Mouse (Mus musculus): ENCODE data around the gene Nr4a1.

Gene Nr4a1

GRCm38 (mm10) chr15:101233641-101234275 is 20.3 kb upstream of the Nr4a1 start:
- no peak for DNase-seq

GRCm38 (mm10) chr15:101234611-101235341 is 19.3 kb upstream of the Nr4a1 start:
- peak in 1 of 2 experiments; percentile 47 for DNase-seq

DNA sequence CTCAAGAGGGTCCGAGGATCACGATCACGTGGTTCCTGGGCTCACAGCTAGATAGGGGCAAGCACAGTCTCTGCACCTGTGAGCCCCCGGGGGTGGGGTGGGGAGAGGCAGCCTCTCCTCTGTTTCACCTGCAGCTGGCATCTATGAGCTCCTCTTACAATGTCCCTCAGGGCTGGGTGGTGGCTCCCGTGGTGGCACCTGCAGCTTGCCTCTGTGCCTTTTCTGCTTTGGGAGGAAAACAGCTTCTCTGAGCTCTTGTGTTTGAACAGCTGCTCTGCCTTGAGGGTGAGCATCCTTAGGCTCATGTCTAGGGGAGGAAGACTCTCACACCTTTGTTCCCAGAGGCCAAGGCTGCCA is 18.7 kb upstream of the Nr4a1 start:
- DNase-seq: no peak

DNA sequence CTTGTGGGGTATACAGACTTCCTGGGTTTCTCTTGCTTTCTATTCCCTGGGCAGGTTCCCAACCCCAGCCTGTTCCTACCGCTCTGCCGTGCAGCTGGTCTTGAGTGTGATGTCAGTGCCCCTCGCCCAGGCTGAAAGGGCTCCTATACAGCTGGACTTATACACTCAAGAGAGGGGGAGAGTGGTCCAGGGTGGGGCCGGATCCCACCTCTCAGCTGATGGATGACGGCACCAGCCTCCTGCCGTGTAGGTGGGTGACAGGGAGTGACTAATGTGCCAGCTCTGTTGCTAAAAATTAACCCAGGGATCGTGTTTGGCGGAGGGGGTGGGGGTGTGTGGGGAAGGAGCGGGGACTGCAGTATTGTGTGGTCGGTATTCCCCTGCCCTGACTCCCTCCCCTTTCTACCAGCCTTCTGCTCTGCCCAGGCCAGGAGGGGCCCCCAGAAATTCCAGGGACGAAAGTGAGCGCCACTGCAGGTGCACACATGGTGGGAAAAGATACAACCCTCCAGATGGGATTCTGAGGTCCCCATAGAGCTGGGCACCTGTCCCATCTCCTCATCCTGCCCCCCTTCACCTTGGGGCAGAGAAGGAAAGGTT is 18.2 kb upstream of the Nr4a1 start:
- DNase-seq: no peak

GRCm38 (mm10) chr15:101236878-101237277 is 17.2 kb upstream of the Nr4a1 start:
- peak; percentile 81 to 85 for DNase-seq

DNA sequence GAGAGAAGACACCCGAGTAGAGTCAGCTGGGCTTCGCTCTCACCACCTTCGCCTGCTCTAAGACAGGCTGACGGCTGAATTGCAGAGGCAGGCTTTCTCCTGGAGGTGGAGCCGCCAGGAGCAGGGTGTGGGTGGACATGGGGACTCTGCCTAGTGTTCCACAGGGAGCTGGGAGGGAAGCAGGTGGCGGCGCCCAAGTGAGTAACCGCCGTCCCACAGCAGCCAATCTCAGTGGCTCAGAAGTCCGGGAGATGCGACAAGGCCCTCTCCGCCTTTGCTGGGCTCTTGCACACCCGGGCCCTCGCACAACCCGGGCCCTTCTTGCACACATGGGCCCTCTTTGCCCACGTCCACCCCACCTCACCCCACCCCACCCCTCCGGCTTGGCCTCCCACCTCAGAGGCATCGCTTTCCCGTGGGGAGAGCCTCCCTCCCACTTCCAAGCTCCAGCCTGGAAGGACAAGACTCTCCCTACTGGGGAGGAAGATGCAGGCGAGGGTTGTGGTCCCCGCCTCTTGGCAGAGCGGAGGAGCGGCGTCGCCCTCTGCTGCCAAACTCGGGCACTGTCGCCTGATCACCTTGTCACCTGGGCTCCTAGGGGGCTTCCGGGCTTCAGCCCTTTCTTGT is 15.1 kb upstream of the Nr4a1 start:
- DNase-seq: peak; percentile 82 to 84

DNA sequence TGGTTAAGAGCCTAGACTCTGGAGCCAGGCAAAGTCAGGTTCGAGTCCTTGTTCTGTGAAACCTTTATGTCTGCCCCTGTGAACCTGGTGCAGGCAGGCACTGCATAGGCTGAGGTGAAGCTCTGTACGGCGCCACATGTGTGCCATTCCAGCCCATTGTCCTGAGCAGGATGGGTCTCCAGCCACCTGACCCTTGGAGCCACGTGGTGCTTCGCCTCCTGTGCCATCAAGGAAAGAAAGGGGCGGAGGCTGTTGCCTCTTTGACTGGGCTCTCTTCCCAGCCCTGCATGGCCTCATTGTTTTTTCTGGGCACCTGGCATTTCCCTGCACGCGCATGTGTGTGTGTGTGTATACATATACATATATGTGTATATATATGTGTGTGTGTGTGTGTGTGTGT is 14.2 kb upstream of the Nr4a1 start:
- no peak for DNase-seq

- peak; percentile 90 to 91 for DNase-seq
Observed at GRCm38 (mm10) chr15:101240799-101241204, 13.3 kb upstream of the Nr4a1 start.

GRCm38 (mm10) chr15:101241236-101241635 is 12.8 kb upstream of the Nr4a1 start:
- DNase-seq: no peak

DNA sequence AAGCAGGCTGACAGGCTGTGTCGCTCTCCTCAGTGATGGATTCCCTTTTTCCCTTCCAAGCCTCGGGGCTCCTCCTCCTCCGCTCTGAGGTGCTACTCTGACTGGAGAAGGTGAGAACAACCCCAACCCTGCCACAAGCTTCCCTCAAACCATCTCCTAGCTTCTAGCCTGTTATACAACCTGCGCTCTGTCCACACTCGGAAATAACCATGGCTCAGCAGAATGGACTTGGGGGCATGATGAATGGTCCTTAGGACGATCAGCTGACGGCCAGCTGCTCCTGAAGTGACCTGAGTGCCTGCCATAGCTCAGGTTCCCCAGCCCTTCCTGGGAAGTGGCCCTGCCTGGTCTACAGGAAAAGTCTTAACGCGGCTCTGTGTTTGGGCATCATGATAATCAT is 12.2 kb upstream of the Nr4a1 start:
- no peak for DNase-seq

- peak; percentile 84 to 85 for DNase-seq
Observed at GRCm38 (mm10) chr15:101242645-101243044, 11.4 kb upstream of the Nr4a1 start.

- DNase-seq: no peak
Observed at GRCm38 (mm10) chr15:101244012-101244411, 10.1 kb upstream of the Nr4a1 start.

DNA sequence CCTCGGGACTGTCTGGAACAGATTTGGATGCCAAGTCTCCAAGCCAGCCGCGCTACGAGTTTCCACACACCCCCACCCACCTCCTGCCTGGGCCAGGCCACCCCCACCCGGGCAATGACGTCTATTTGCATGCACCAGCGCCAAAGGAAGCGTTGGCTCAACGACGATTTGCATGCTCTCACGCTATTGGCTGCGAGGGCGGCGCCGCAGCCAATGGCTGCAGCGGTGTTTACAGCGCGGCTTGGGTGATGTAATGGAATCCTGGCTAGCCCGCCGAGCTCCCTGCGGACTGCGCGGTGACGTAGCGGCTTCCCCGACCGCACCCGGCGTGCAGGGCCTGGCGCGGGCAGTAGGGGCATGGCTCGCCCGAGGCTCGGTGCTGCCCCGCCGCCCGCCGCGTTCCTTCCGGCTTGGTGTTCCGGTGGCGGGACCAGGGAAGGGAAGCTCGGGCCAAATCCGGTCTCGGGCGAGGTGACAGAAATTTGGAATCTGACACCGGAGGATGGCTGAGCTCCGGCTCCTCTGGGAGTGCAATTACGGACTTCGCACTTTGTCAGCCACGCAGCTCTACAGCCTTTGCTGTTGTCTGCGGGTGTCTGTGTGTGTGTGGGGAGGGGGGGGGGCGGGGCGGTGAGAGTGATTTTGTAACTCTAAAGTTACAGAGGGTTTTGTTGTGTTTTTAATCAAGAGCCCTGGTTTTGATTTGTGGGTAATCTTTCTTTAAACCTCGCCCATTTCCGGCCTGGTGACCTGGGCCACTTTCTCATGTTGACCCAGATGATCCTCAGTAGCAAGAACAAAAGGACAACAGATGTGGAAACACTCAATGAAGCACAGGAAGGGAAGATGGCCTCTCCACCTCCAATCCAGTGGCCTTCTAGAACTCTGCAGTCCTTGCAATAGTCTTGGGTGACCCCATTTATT is 7.6 kb upstream of the Nr4a1 start:
- DNase-seq: peak; percentile 96 to 97

GRCm38 (mm10) chr15:101247155-101247498 is 6.9 kb upstream of the Nr4a1 start:
- no peak for DNase-seq

GRCm38 (mm10) chr15:101248029-101248710 is 5.9 kb upstream of the Nr4a1 start:
- DNase-seq: no peak

DNA sequence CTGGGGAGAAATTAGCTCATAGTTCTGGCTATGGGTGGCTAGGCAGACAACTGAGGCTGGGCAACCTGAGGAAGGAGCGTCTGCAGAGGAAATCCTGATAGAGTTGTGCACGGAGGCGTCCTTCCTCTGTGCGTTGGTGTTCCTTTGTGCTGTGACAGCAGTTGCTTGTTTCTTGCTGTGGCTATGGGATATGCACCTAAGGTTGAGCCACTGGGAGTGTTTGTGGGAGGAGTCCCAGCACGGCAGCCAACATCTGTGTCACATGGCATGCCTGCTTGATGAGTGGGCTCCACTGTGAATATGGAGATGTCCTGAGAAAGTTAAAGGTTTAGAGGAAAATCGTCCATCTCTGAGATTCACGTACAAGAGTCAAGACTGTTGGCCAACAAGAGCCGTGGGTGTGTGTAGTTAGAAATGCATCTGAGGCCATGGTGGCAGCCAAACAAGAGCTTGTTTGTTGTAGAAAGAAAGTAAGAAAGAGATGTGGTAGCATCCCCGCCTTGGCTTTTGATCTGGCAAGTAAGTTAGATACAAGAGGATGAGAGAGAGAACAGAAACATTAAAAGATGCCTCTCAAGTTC is 3.8 kb upstream of the Nr4a1 start:
- DNase-seq: no peak

- DNase-seq: no peak
Observed at GRCm38 (mm10) chr15:101251930-101252329, 2.1 kb upstream of the Nr4a1 start.

DNA sequence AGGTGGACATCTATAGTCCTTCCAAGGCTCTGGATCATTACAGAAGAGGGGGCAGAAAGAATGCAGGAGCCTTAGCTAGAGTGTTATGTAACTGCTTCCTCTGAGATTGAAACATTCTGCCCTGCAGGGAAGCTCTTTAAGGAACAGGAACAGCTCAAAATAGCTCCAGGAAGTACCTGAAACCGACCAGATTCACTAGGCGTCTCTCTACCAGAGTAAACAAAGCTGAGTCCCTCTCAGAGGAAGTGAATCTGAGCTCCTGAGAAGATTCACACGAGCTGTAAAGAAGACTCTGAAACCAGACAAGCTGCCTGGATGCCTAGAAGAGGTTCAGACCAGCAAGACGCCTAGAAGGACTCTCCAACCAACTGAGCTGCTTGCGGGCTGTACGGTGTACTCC is 1.5 kb upstream of the Nr4a1 start:
- no peak for DNase-seq

DNA sequence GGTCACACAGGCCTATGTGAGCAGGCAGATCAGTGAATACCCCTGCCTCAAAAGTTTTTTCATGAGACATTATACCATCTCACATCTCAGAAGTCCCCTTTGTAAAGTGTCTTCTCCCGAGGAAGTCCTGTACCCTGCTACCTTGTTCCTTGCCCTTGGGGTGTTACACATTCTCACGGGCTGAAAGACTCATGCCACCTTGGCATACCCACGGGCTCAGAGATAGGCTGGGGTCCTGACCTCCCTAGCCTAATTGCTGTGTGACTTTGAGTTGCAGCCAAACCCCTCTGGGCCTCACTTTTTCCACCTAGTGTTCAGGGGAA is 545 bp upstream of the Nr4a1 start:
- no peak for DNase-seq

GRCm38 (mm10) chr15:101255842-101256462 is 1.9 kb downstream of the Nr4a1 start:
- no peak for DNase-seq

DNA sequence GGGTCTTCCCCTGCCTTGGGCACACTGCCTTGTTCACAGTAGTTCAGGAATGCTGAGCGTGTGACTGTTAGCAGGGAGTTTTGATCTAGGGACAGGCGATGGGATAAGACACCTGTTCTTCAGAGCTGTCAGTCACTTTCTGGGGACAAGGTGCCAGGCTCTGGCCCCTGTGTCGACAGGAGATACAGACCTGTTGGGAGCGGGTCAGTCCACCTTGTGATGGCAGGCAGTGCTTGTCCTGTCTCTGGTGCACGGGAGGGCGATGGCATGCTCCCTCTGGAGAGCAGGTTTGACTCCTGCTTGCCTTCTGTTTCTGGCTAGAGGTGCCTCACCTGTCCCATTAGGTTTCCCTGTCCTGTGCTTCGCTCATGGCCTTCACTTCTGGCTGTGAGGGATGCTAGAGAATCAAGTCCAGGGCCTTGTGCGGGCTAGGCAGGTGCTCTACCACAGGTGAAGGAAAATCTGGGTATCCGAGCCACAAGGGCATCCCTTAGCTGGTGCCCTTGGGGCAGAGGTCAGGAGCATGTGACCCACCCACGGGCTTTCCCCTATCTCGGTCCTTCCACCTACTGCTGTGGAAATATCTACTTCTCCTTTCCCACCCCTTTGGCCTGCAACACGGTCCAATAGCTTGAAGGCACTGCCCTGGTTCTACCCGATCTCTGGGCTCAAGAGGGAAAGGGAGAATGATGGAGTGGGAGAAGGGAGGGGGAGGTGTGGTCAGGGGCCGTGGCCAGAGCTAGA is 2.6 kb downstream of the Nr4a1 start:
- no peak for DNase-seq

Data from cerebellum, postnatal 10 days (tissue).